Mouse (Mus musculus): ENCODE data around the gene Wfdc17. TPM values are rescaled to one million over a fixed set of nuclear protein-coding genes. Genes with fewer than 3 reads are reported as not detected.

The Wfdc17 gene
- polyA plus RNA-seq, 1 experiment from 2014 or later = not detected

- no peak for DNase-seq (ENCODE audit: extremely low spot score, low spot score)
- no peak overlapping the region for H3K4me3 ChIP-seq
- no peaks in the 10 kb centered on the region for H3K4me1 ChIP-seq
- WGBS = 89% methylated on average over 3 of the region's 3 CpGs
- peaks cover 28% of the 10 kb centered on the region; the same call in 1 of the 2 replicates for H3K27me3 ChIP-seq (ENCODE audit: poor library complexity, severe bottlenecking)
- H3K36me3 ChIP-seq (replicated peaks) = no peaks in the 10 kb centered on the region
- no peak overlapping the region for H3K27ac ChIP-seq
- H3K9me3 ChIP-seq = no peaks in the 10 kb centered on the region
Observed at GRCm38 (mm10) chr11:83743525-83743924, 39.7 kb downstream of the Wfdc17 start.

DNA sequence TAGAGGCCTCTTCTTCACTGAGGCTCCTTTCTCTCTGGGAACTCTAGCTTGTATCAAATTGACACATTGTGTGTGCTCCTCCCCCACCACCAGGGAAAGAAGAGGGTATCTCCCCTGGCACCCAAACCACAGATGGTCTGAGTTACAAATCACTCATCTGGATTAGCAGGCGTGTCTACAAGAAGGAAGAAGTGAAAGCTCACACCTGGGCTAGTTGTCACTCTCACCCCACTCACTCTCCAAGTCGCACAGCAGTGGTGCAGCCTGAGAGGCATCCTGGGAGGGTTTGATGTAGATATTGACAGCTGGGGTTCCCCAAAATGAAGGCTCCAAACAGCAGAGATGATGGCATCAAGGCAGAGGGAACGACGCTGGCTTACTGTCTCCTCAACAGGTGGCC lies 42.4 kb downstream of the Wfdc17 start:
- WGBS = 76% methylated on average over 4 of the region's 4 CpGs
- H3K4me3 ChIP-seq = no peak overlapping the region
- H3K9me3 ChIP-seq = no peaks in the 10 kb centered on the region
- DNase-seq (ENCODE audit: extremely low spot score, low spot score) = no peak
- H3K27ac ChIP-seq = no peak overlapping the region
- H3K4me1 ChIP-seq = no peaks in the 10 kb centered on the region
- H3K36me3 ChIP-seq (replicated peaks) = no peaks in the 10 kb centered on the region
- peaks cover 33% of the 10 kb centered on the region; the same call in 1 of the 2 replicates for H3K27me3 ChIP-seq (ENCODE audit: poor library complexity, severe bottlenecking)

DNA sequence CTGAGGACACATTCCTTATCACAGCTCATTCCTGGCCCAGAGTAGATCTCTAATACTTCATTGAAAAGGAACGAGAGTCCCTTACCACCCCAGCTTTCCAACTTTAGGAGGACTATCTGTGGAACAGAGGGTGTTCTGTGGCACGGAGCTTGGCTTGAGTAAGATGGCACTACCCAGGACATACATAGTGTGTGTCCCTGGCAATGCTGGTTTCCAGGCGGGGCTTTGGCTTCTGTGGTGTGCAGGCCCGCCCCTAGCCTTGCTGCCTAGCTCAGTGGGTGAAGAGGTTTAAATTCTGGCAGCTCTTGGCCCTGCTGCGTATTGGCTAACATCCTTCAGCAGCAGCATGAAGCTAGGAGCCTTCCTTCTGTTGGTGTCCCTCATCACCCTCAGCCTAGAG lies 42.9 kb downstream of the Wfdc17 start, which contains the start of gene Wfdc21:
TSS of gene Wfdc21 (plus strand) at position 260 of the 400 bp plus-strand sequence.
- Histone ChIP-seq H3K9me3 (no peaks in the 10 kb centered on the region), H3K36me3 (replicated peaks) (no peaks in the 10 kb centered on the region), H3K4me3 (no peak within 1 kb of the TSS), H3K27me3 (ENCODE audit: poor library complexity, severe bottlenecking) (peaks cover 36% of the 10 kb centered on the region; the same call in 1 of the 2 replicates), H3K27ac (no peak within 1 kb of the TSS), H3K4me1 (no peaks in the 10 kb centered on the region)
- no peak for DNase-seq (ENCODE audit: extremely low spot score, low spot score)
- 83% methylated on average over 5 of the region's 5 CpGs for WGBS

DNA sequence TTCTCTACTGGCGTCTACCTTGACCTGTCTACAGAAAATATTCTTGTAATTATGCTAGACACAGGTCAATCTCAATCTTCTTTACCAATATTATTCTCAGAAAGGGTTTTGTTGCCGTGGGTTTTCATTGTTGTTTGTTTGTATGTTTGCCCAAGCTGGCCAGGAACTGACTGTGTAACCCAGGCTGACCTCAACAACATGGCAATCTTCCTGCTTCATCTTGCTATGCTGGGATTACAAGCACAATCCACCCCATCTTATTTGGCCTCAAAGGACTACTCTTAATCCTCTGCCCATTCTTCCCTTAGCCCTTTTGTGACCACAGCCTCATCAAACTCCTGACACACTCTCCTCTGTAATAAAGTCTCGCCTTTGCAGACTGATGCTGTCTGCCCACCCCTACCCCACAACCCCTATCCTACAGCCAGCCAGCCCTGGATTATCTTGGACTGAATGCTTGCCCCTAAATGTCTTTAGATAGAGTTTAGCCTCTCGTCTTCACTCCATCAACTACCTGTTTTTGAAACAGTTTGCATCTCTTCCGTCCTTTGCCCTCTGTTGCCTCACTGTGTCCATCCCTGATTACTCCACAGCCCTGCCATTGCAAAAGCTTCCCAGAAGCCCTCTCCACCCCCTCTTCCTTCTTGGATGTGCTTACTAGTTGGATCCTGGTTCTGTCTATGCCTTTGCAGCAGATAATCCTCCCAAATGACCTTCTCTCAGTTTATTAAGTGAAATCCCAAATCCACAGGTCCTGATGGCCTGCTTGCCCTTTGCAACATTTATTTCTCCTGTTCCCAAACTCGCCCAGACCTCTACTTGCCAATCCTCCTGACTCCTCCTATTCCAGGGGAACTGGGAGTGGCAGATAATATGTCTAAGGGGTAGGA lies 43.8 kb downstream of the Wfdc17 start:
- no peak for DNase-seq (ENCODE audit: extremely low spot score, low spot score)
- H3K36me3 ChIP-seq (replicated peaks) = no peaks in the 10 kb centered on the region
- H3K27ac ChIP-seq = no peak overlapping the region
- H3K4me1 ChIP-seq = no peaks in the 10 kb centered on the region
- 75% methylated on average over 6 of the region's 6 CpGs for WGBS
- H3K4me3 ChIP-seq = no peak overlapping the region
- H3K27me3 ChIP-seq (ENCODE audit: poor library complexity, severe bottlenecking) = peaks cover 46% of the 10 kb centered on the region
- no peaks in the 10 kb centered on the region for H3K9me3 ChIP-seq

- peak within 1 kb of the TSS; percentile 91 for H3K4me3 ChIP-seq
- H3K27ac ChIP-seq = peak within 1 kb of the TSS; percentile 96
- peaks cover 20% of the 10 kb centered on the region for H3K27me3 ChIP-seq (ENCODE audit: poor library complexity, severe bottlenecking)
- under 1% methylated on average over 47 of the region's 47 CpGs for WGBS
- peak; percentile 90 for DNase-seq (ENCODE audit: extremely low spot score, low spot score)
- H3K4me1 ChIP-seq = peaks cover 17% of the 10 kb centered on the region
- H3K36me3 ChIP-seq (replicated peaks) = peaks cover 32% of the 10 kb centered on the region
- no peaks in the 10 kb centered on the region for H3K9me3 ChIP-seq
Observed at GRCm38 (mm10) chr11:83753581-83754181, 49.9 kb downstream of the Wfdc17 start, which contains the start of gene Heatr6. Gene Heatr6 (plus strand): TSS chr11:83753696.

GRCm38 (mm10) chr11:83754227-83754626 lies 50.4 kb downstream of the Wfdc17 start:
- Histone ChIP-seq H3K27ac (peak overlapping the region; percentile 96), H3K4me3 (peak overlapping the region; percentile 91), H3K36me3 (replicated peaks) (peaks cover 37% of the 10 kb centered on the region), H3K27me3 (ENCODE audit: poor library complexity, severe bottlenecking) (peaks cover 16% of the 10 kb centered on the region), H3K9me3 (no peaks in the 10 kb centered on the region), H3K4me1 (peaks cover 17% of the 10 kb centered on the region)
- no peak for DNase-seq (ENCODE audit: extremely low spot score, low spot score)
- WGBS = 6% methylated on average over 8 of the region's 8 CpGs

Other genes starting within 250 kb of the Wfdc17 start
- gene Mmp28, start 240.9 kb upstream of the Wfdc17 start, polyA plus RNA-seq (2016; fragmentation: Nextera tagmentation; extraction: Ambion mirVana) = 0.70 and 1.1 TPM in 2 replicates
- 14.2 and 14.6 TPM in 2 replicates for gene Taf15, start 230.9 kb upstream of the Wfdc17 start, polyA plus RNA-seq (2016; fragmentation: Nextera tagmentation; extraction: Ambion mirVana)
- not detected in 2 replicates for gene Heatr9, start 181.8 kb upstream of the Wfdc17 start, polyA plus RNA-seq (2016; fragmentation: Nextera tagmentation; extraction: Ambion mirVana)
- 0.22 TPM in 1 of 2 replicates, not detected in the other for gene Ccl5, start 173.5 kb upstream of the Wfdc17 start, polyA plus RNA-seq (2016; fragmentation: Nextera tagmentation; extraction: Ambion mirVana)
- 0.55 and 1.4 TPM in 2 replicates for gene Ccl9, start 125.4 kb upstream of the Wfdc17 start, polyA plus RNA-seq (2016; fragmentation: Nextera tagmentation; extraction: Ambion mirVana)
- gene Ccl6, start 110.9 kb upstream of the Wfdc17 start, polyA plus RNA-seq (2016; fragmentation: Nextera tagmentation; extraction: Ambion mirVana) = 2.1 and 2.2 TPM in 2 replicates
- not detected in 2 replicates for gene Rpl9-ps1, start 58.4 kb upstream of the Wfdc17 start, polyA plus RNA-seq (2016; fragmentation: Nextera tagmentation; extraction: Ambion mirVana)
- 0.36 and 0.83 TPM in 2 replicates for gene Ccl3, start 54.6 kb upstream of the Wfdc17 start, polyA plus RNA-seq (2016; fragmentation: Nextera tagmentation; extraction: Ambion mirVana)
- gene Ccl4, start 41.4 kb upstream of the Wfdc17 start, polyA plus RNA-seq (2016; fragmentation: Nextera tagmentation; extraction: Ambion mirVana) = 0.42 and 0.46 TPM in 2 replicates
- gene Wfdc18, start 5.0 kb downstream of the Wfdc17 start, polyA plus RNA-seq (2016; fragmentation: Nextera tagmentation; extraction: Ambion mirVana) = not detected in 2 replicates
- gene Wfdc21, start 42.9 kb downstream of the Wfdc17 start, polyA plus RNA-seq (2016; fragmentation: Nextera tagmentation; extraction: Ambion mirVana) = not detected in 2 replicates
- 27.9 and 28.4 TPM in 2 replicates for gene Heatr6, start 49.7 kb downstream of the Wfdc17 start, polyA plus RNA-seq (2016; fragmentation: Nextera tagmentation; extraction: Ambion mirVana)
- gene Hnf1b, start 146.1 kb downstream of the Wfdc17 start, polyA plus RNA-seq (2016; fragmentation: Nextera tagmentation; extraction: Ambion mirVana) = not detected in 2 replicates
- gene Ddx52, start 238.1 kb downstream of the Wfdc17 start, polyA plus RNA-seq (2016; fragmentation: Nextera tagmentation; extraction: Ambion mirVana) = 47.4 and 50.3 TPM in 2 replicates

Data from forebrain, embryonic 10.5 days (tissue).